Mouse (Mus musculus) embryo, embryonic 10 days (tissue): ENCODE measurements around the gene Fosb.

ENCODE experiments used
- DNase-seq: peaks from one replicate; pipeline ENCODE4 v3.0.0-alpha.2; 2015; ENCODE audit warnings: low spot score

Fosb gene

GRCm38 (mm10) chr7:19331910-19332309, 22.1 kb upstream of the Fosb start:
- DNase-seq: no peak

GRCm38 (mm10) chr7:19328425-19328824, 18.6 kb upstream of the Fosb start:
- DNase-seq: no peak

- DNase-seq: no peak
Observed at GRCm38 (mm10) chr7:19327782-19328181, 17.9 kb upstream of the Fosb start.

- peak; percentile 93 for DNase-seq
Observed at GRCm38 (mm10) chr7:19327128-19327527, 17.3 kb upstream of the Fosb start.

- DNase-seq: peak; percentile 77
Observed at GRCm38 (mm10) chr7:19326359-19326758, 16.5 kb upstream of the Fosb start.

- DNase-seq: no peak
Observed at GRCm38 (mm10) chr7:19325262-19326199, 15.7 kb upstream of the Fosb start.

GRCm38 (mm10) chr7:19324221-19324620, 14.4 kb upstream of the Fosb start:
- no peak for DNase-seq

GRCm38 (mm10) chr7:19322489-19322888, 12.6 kb upstream of the Fosb start:
- no peak for DNase-seq

GRCm38 (mm10) chr7:19321464-19321863, 11.6 kb upstream of the Fosb start:
- no peak for DNase-seq

- no peak for DNase-seq
Observed at GRCm38 (mm10) chr7:19320637-19321036, 10.8 kb upstream of the Fosb start.

- peak; percentile 99 for DNase-seq
Observed at GRCm38 (mm10) chr7:19319906-19320305, 10.1 kb upstream of the Fosb start.

GRCm38 (mm10) chr7:19319458-19319857, 9.6 kb upstream of the Fosb start:
- DNase-seq: no peak

- DNase-seq: no peak
Observed at GRCm38 (mm10) chr7:19318676-19319075, 8.8 kb upstream of the Fosb start.

GRCm38 (mm10) chr7:19318201-19318600, 8.3 kb upstream of the Fosb start:
- no peak for DNase-seq

GRCm38 (mm10) chr7:19316451-19317161, 6.8 kb upstream of the Fosb start:
- no peak for DNase-seq

GRCm38 (mm10) chr7:19314033-19314432, 4.2 kb upstream of the Fosb start:
- DNase-seq: no peak

- DNase-seq: no peak
Observed at GRCm38 (mm10) chr7:19311991-19312390, 2.1 kb upstream of the Fosb start.

GRCm38 (mm10) chr7:19309278-19309883, 470 bp downstream of the Fosb start:
- DNase-seq: no peak

- peak; percentile 96 for DNase-seq
Observed at GRCm38 (mm10) chr7:19308454-19309277, 1.2 kb downstream of the Fosb start.

- DNase-seq: peak; percentile 87
Observed at GRCm38 (mm10) chr7:19307739-19308453, 2.0 kb downstream of the Fosb start.
